Mouse (Mus musculus) hindbrain, embryonic 16.5 days (tissue): ENCODE data around the gene Rbx1. TPM values are rescaled to one million over a fixed set of nuclear protein-coding genes. Genes with fewer than 3 reads are reported as not detected.

Source experiments
- ATAC-seq: fragments of 200-750 bp; cut with Nextera tagmentation; 2 replicates; pipeline ENCODE4 v1.8.0; 2017; ENCODE audit warnings: moderate TSS enrichment, moderate library complexity
- H3K27ac ChIP-seq: fragments of 300-500 bp; sonication (generic); 2 replicates; pipeline ENCODE4 v1.5.1; 2014; ENCODE audit warnings: low read depth, mild to moderate bottlenecking, control low read depth, low read length, moderate library complexity
- H3K27me3 ChIP-seq: fragments of 300-500 bp; sonication (generic); replicated peaks from 2 replicates; pipeline ENCODE4 v1.6.1; 2014; ENCODE audit warnings: low read length; ENCODE audit not compliant: control insufficient read depth, insufficient read depth
- H3K36me3 ChIP-seq: fragments of 300-500 bp; sonication (generic); 2 replicates; pipeline ENCODE4 v1.6.1; 2014; ENCODE audit warnings: mild to moderate bottlenecking, low read length, moderate library complexity, mixed read lengths; ENCODE audit not compliant: control insufficient read depth, insufficient read depth
- H3K4me1 ChIP-seq: fragments of 300-500 bp; sonication (generic); 2 replicates; pipeline ENCODE4 v1.6.1; 2014; ENCODE audit warnings: low read depth, low read length; ENCODE audit not compliant: control insufficient read depth, insufficient read depth
- H3K4me2 ChIP-seq: fragments of 300-500 bp; sonication (generic); 2 replicates; pipeline ENCODE4 v1.6.1; 2014; ENCODE audit warnings: mild to moderate bottlenecking, low read length, control low read depth, moderate library complexity
- H3K4me3 ChIP-seq: fragments of 300-500 bp; sonication (generic); 2 replicates; pipeline ENCODE4 v1.5.1; 2014; ENCODE audit warnings: mild to moderate bottlenecking, low read length, control low read depth, moderate library complexity
- H3K9ac ChIP-seq: fragments of 300-500 bp; sonication (generic); 2 replicates; pipeline ENCODE4 v1.6.1; 2014; ENCODE audit warnings: low read depth, mild to moderate bottlenecking, control low read depth, low read length, moderate library complexity
- H3K9me3 ChIP-seq: fragments of 300-500 bp; sonication (generic); 2 replicates; pipeline ENCODE4 v1.6.1; 2014; ENCODE audit warnings: mild to moderate bottlenecking, low read length, moderate library complexity; ENCODE audit not compliant: control insufficient read depth
- WGBS: fragments of 180-500 bp; shearing (Covaris S2); extraction: QIAGEN DNeasy Blood & Tissue Kit; methylation state at CpG from one replicate; pipeline ENCODE4 v1.1.7; 2014; 5-methylcytosine and 5-hydroxymethylcytosine counted together
- polyA plus RNA-seq: library from polyadenylated mRNA; unstranded; fragments of >200 nt; fragmentation: Nextera tagmentation; extraction: Ambion mirVana; gene quantifications from 2 replicates; pipeline ENCODE4 v1.2.1, GENCODE M21; 2015

Gene Rbx1
- polyA plus RNA-seq, 1 experiment from 2014 or later: 395 TPM

- no peak for ATAC-seq
- Histone ChIP-seq H3K27ac (no peak overlapping the region), H3K9ac (no peak overlapping the region)
Measured at GRCm38 (mm10) chr15:81439236-81439635, 26.9 kb upstream of the Rbx1 start.

GRCm38 (mm10) chr15:81448463-81448862 is 17.6 kb upstream of the Rbx1 start:
- H3K27me3 ChIP-seq: no peaks in the 10 kb centered on the region
- H3K4me1 ChIP-seq: no peaks in the 10 kb centered on the region
- H3K4me3 ChIP-seq: no peak overlapping the region
- H3K27ac ChIP-seq: no peak overlapping the region
- H3K9me3 ChIP-seq: no peaks in the 10 kb centered on the region
- 60% methylated on average over 3 of the region's 3 CpGs for WGBS
- peaks cover 3% of the 10 kb centered on the region; the same call in 1 of the 2 replicates for H3K36me3 ChIP-seq
- no peak overlapping the region for H3K4me2 ChIP-seq
- ATAC-seq: peak; percentile 64
- H3K9ac ChIP-seq: no peak overlapping the region

More at GRCm38 (mm10) chr15:81439236-81439635, 26.9 kb upstream of the Rbx1 start:
- Histone ChIP-seq H3K4me3 (no peak overlapping the region), H3K36me3 (no peaks in the 10 kb centered on the region), H3K27me3 (no peaks in the 10 kb centered on the region), H3K9me3 (no peaks in the 10 kb centered on the region), H3K4me2 (no peak overlapping the region), H3K4me1 (no peaks in the 10 kb centered on the region)

- Histone ChIP-seq H3K9ac (no peak overlapping the region), H3K27ac (no peak overlapping the region), H3K36me3 (no peaks in the 10 kb centered on the region), H3K27me3 (no peaks in the 10 kb centered on the region), H3K9me3 (peaks cover 4% of the 10 kb centered on the region; the same call in 1 of the 2 replicates), H3K4me3 (no peak overlapping the region), H3K4me2 (no peak overlapping the region), H3K4me1 (peaks cover 4% of the 10 kb centered on the region; the same call in 1 of the 2 replicates)
- ATAC-seq: no peak
- WGBS: 75% methylated on average over 7 of the region's 7 CpGs
Measured at GRCm38 (mm10) chr15:81461523-81461922, 4.6 kb upstream of the Rbx1 start.

- Histone ChIP-seq H3K36me3 (peaks cover 9% of the 10 kb centered on the region), H3K9ac (peak overlapping the region; percentile 80), H3K9me3 (peaks cover 4% of the 10 kb centered on the region; the same call in 1 of the 2 replicates), H3K4me3 (peak overlapping the region; percentile 67), H3K27me3 (no peaks in the 10 kb centered on the region), H3K27ac (peak overlapping the region; percentile 91), H3K4me2 (peak overlapping the region; percentile 83), H3K4me1 (peaks cover 14% of the 10 kb centered on the region)
- no peak for ATAC-seq
- 81% methylated on average over 12 of the region's 12 CpGs for WGBS
Measured at GRCm38 (mm10) chr15:81465016-81465660, 958 bp upstream of the Rbx1 start.

GRCm38 (mm10) chr15:81466738-81467113 is 630 bp downstream of the Rbx1 start:
- Histone ChIP-seq H3K4me2 (peak overlapping the region; percentile 74), H3K9me3 (peaks cover 4% of the 10 kb centered on the region; the same call in 1 of the 2 replicates), H3K4me1 (peaks cover 14% of the 10 kb centered on the region), H3K27ac (peak overlapping the region; percentile 91), H3K9ac (peak overlapping the region; percentile 80), H3K36me3 (peaks cover 17% of the 10 kb centered on the region), H3K4me3 (peak overlapping the region; percentile 67), H3K27me3 (no peaks in the 10 kb centered on the region)
- no peak for ATAC-seq
- WGBS: 0% methylated on average over 15 of the region's 15 CpGs

GRCm38 (mm10) chr15:81470735-81471134 is 4.6 kb downstream of the Rbx1 start:
- WGBS: 88% methylated on average over 8 of the region's 8 CpGs
- Histone ChIP-seq H3K9ac (no peak overlapping the region), H3K9me3 (no peaks in the 10 kb centered on the region), H3K27ac (no peak overlapping the region), H3K27me3 (no peaks in the 10 kb centered on the region), H3K4me3 (no peak overlapping the region), H3K36me3 (peaks cover 41% of the 10 kb centered on the region), H3K4me2 (no peak overlapping the region), H3K4me1 (peaks cover 11% of the 10 kb centered on the region)
- ATAC-seq: no peak

- H3K4me2 ChIP-seq: no peak overlapping the region
- WGBS: 93% methylated on average over 5 of the region's 5 CpGs
- H3K9me3 ChIP-seq: no peaks in the 10 kb centered on the region
- H3K36me3 ChIP-seq: peaks cover 41% of the 10 kb centered on the region
- no peak overlapping the region for H3K27ac ChIP-seq
- no peaks in the 10 kb centered on the region for H3K27me3 ChIP-seq
- no peak overlapping the region for H3K4me3 ChIP-seq
- peaks cover 9% of the 10 kb centered on the region for H3K4me1 ChIP-seq
- no peak overlapping the region for H3K9ac ChIP-seq
- no peak for ATAC-seq
Measured at GRCm38 (mm10) chr15:81472256-81472655, 6.2 kb downstream of the Rbx1 start.

- peaks cover 31% of the 10 kb centered on the region for H3K36me3 ChIP-seq
- H3K4me1 ChIP-seq: no peaks in the 10 kb centered on the region
- H3K9ac ChIP-seq: no peak overlapping the region
- no peak overlapping the region for H3K4me3 ChIP-seq
- 37% methylated on average over 3 of the region's 3 CpGs for WGBS
- H3K9me3 ChIP-seq: no peaks in the 10 kb centered on the region
- H3K27me3 ChIP-seq: no peaks in the 10 kb centered on the region
- no peak for ATAC-seq
- H3K4me2 ChIP-seq: no peak overlapping the region
- no peak overlapping the region for H3K27ac ChIP-seq
Measured at GRCm38 (mm10) chr15:81475654-81476053, 9.6 kb downstream of the Rbx1 start.

GRCm38 (mm10) chr15:81476597-81476996 is 10.5 kb downstream of the Rbx1 start:
- ATAC-seq: no peak; the same call in 1 of the 2 replicates
- no peak overlapping the region for H3K27ac ChIP-seq
- 3% methylated on average over 2 of the region's 2 CpGs for WGBS
- H3K27me3 ChIP-seq: 0 out of 2 replicates have a peak, but pooled peaks cover under 1% of the 10 kb centered on the region
- H3K4me1 ChIP-seq: no peaks in the 10 kb centered on the region
- H3K4me2 ChIP-seq: peak overlapping the region; percentile 17; the same call in 1 of the 2 replicates
- no peak overlapping the region for H3K4me3 ChIP-seq
- H3K9me3 ChIP-seq: no peaks in the 10 kb centered on the region
- peaks cover 23% of the 10 kb centered on the region for H3K36me3 ChIP-seq
- H3K9ac ChIP-seq: no peak overlapping the region
